Mouse (Mus musculus) lung, adult 2 months (tissue): ENCODE data around the gene Sdhc.

Experiments
- CTCF ChIP-seq: fragments of 200-500 bp; IDR thresholded peaks from 2 replicates; pipeline ENCODE4 v1.5.1; 2011; ENCODE audit warnings: mild to moderate bottlenecking, low read length, control low read depth; ENCODE audit not compliant: insufficient read depth
- POLR2A ChIP-seq: fragments of 200-500 bp; IDR thresholded peaks from 2 replicates; pipeline ENCODE4 v1.6.1; 2011; ENCODE audit warnings: low read depth, mild to moderate bottlenecking, control low read depth, low read length, borderline replicate concordance; ENCODE audit errors: extremely low read depth

- TF ChIP-seq CTCF: no peak
- TF ChIP-seq POLR2A: no peak
These were observed 39.2 kb upstream of the Sdhc start for GRCm38 (mm10) chr1:171189476-171190114.
